Mouse (Mus musculus): ENCODE data around the gene Sox2.

The Sox2 gene

DNA sequence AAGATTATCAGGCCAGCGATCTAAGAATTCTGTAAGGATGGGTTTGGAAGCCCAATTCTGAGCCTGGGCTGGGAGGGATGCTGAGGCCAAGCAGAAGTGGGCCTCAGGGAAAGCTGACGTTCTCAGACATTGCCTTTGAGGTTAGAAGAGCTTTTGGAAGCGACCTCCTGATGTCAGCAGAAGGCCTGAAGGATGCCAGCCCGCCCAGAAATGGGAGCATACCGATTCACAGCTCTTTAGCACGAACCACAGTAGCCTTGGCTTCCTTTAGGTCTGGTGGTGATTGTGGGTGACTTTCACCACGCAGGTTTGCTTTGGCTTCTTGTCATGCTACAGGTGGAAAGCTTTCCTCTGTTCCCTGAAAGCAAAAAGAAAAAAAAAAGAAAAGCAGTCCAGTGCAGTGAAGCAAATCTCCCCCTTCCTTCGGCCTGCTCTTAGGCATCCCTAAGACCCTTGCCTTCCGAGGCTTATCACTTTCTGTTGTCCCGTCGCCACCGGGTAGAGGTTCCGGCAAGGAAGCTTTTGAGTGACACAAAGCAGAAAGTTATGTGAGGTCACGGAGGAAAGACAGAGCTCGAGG, 6.6 kb upstream of the Sox2 start:
- DNase-seq (ENCODE audit: low spot score): no peak

DNA sequence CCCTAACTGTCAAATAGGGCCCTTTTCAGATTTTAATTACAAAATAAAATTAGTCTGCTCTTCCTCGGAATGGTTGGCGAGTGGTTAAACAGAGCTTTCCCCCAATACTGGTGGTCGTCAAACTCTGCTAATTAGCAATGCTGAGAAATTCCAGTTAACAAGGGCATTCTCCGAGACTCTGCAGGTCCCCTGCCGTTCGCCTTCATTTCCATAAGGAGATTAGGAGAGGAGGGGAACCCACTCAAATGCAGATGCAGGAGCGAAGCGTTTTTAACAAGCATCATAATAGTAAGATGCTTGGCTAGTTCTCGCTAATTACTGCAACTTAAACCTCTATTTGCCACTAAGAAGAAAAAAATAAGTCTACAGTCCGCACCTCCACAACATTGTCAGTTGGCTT, 4.0 kb upstream of the Sox2 start:
- no peak for DNase-seq (ENCODE audit: low spot score)

DNA sequence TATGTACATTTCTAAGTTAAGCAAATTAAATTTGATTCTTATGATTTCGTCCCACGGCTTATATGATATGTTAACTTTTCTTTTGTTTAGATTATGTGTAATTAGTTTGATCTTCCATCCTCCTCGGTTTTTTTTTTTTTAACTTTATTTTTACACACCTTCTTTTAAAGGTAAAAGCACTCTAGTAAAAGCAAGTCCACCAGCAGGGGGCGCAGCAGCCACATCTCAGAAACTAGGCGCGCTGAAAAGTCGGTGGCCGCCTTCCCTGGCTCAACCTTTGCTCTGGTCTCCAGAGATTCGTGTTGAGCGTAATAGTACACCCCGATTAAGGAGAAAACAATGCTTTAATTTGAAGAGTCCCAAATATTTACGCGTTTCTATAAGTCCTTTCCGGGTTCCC, 2.5 kb upstream of the Sox2 start:
- peak; percentile 66 for DNase-seq (ENCODE audit: low spot score)

DNA sequence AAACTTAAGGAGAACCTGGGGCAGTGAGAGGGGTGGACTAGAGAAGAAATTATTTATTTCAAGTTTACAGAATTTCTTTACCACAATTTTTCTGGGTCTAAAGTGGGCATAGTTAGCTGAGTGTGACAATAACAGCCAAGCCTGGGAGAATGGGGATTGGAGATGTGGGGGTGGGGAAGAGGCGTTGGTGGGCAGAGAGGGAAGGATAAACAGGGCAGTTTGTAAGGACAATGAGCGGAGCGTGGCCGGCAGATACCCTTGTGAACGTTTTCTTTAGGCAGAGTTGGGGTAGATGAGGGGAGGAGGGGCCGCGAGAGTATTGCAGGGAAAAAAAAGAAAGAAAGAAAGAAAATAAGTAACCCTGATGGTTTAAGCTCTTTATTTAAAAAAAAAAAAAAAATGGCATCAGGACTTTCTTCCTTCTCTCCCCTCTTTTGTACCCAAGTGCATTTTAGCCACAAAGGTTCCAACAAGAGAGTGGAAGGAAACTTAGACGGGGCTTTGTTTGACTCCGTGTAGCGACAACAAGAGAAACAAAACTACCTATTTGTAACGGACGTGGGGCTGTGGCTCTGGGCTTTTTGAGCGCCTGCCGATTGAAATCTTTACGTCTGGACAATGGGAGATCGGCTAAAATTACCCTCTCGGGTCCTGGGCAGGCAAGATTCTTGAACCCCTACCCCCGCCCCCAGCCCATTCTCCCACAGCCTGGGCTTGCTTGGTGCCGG, 1.9 kb upstream of the Sox2 start:
- DNase-seq (ENCODE audit: low spot score): no peak

DNA sequence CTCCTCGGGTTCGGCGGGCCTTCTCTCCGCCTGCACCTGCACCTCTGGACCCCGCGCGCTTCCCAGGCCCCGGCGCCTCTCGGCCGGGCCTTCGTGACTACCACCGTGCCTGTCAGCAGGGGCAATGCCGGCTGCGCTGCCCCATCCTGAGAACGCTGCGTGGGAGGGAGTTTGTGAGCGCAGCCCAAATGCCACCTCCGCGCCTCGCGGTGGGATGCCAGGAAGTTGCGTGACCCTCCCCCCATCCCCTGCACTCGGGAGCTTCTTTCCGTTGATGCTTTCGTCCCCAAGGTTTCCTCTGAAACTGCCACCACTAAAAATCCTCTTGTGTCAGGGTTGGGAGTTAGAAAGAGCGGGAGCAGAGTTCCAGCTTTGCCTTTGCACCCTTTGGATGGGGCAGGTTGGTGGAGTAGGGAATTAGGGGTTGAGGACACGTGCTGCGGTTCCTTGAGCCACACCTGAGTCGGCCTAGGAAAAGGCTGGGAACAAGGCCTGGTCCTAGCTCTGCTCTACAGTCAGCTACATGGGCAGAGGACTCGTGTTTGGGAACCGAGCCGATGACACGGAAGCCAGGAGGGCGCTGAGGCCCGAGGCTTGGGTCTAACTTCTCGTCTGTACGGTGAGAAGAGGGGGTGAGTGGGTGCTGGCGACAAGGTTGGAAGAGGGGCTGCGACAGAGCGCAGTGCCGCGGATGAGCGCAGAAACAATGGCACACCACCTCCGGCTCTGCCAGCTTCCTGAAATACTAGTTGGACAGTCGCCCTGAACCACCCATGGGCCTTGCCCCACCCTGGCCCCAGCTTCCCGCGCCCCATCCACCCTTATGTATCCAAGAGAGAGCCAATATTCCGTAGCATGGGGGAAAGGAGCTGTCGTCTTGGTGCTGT, 1.1 kb upstream of the Sox2 start:
- no peak for DNase-seq (ENCODE audit: low spot score)

DNA sequence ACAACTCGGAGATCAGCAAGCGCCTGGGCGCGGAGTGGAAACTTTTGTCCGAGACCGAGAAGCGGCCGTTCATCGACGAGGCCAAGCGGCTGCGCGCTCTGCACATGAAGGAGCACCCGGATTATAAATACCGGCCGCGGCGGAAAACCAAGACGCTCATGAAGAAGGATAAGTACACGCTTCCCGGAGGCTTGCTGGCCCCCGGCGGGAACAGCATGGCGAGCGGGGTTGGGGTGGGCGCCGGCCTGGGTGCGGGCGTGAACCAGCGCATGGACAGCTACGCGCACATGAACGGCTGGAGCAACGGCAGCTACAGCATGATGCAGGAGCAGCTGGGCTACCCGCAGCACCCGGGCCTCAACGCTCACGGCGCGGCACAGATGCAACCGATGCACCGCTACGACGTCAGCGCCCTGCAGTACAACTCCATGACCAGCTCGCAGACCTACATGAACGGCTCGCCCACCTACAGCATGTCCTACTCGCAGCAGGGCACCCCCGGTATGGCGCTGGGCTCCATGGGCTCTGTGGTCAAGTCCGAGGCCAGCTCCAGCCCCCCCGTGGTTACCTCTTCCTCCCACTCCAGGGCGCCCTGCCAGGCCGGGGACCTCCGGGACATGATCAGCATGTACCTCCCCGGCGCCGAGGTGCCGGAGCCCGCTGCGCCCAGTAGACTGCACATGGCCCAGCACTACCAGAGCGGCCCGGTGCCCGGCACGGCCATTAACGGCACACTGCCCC, 586 bp downstream of the Sox2 start:
- DNase-seq (ENCODE audit: low spot score): no peak

DNA sequence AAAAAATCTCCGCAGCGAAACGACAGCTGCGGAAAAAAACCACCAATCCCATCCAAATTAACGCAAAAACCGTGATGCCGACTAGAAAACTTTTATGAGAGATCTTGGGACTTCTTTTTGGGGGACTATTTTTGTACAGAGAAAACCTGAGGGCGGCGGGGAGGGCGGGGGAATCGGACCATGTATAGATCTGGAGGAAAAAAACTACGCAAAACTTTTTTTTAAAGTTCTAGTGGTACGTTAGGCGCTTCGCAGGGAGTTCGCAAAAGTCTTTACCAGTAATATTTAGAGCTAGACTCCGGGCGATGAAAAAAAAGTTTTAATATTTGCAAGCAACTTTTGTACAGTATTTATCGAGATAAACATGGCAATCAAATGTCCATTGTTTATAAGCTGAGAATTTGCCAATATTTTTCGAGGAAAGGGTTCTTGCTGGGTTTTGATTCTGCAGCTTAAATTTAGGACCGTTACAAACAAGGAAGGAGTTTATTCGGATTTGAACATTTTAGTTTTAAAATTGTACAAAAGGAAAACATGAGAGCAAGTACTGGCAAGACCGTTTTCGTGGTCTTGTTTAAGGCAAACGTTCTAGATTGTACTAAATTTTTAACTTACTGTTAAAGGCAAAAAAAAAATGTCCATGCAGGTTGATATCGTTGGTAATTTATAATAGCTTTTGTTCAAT, 1.4 kb downstream of the Sox2 start:
- no peak for DNase-seq (ENCODE audit: low spot score)

DNA sequence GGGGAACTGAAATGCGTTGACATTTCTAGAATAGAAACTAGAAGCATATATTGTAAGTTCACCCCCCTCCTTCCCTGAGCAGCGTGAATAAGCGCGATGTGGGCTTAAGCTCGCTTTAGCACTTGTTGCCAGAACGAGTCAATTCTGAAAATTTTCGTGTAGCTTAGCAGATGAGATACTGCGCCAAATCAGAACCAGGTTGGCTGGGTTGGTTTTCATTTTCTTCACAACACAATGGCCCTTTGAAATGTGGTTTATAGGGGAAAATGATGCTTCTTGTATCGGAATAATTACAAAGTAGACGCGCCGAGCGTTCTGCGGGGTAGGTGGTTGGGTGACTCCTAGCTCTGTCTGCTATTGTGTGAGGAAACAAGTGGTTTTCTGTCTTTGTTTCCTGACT, 2.4 kb downstream of the Sox2 start:
- no peak for DNase-seq (ENCODE audit: low spot score)

DNA sequence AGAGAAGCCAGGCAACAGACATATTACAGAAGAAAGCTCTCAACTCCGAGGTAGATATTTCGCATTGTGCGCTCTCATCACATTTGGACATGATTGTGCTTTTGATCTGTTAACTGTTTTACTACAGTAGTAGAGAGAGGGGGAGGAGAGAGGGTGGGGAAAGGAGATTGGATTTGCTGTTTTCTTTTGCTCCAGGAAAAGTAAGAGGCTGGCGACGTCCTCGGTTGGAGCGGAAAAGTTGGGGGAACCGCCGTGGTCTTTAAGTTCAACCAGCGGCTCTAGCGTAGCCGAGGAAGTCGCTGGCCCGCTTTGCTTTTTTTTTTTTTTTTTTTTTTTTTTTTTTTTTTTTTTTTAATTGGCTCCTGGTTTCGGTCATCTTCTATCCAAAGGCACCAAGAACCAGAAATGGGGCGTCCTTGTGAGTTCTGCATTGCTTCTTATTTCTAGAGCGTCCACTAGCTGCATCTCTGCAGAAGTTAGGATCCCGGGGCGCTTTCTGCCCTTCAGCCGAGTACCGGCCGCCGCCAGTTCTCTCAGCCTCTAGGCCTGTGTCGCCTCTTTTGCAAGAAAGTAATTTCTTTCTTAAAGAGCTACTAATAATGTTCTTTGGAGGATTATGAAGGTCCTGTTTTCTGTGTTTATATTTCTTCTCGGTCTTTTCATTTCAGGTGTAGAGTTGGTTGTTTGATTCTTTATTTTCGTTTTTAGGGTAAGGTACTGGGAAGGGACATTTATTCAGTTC, 3.2 kb downstream of the Sox2 start:
- DNase-seq (ENCODE audit: low spot score): no peak

DNA sequence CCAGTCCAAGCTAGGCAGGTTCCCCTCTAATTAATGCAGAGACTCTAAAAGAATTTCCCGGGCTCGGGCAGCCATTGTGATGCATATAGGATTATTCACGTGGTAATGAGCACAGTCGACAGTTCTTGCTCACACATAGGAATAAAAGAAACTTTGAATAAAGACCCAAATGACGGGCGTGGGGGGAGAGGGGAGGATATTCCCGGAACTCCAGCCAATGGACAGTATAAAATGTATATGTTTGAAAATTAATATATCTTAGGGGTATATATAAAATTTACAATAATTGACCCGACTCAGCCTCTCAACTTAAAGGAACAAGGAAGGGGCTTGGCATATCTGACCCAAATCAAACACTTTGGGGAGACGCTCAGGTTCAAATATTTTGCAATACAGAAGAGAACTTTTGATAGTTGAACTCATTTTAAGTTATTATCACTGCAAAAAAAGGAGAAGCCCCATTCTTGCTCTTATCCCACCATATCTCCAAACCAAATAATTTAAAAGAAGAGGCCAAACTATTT, 3.8 kb downstream of the Sox2 start:
- DNase-seq (ENCODE audit: low spot score): no peak

DNA sequence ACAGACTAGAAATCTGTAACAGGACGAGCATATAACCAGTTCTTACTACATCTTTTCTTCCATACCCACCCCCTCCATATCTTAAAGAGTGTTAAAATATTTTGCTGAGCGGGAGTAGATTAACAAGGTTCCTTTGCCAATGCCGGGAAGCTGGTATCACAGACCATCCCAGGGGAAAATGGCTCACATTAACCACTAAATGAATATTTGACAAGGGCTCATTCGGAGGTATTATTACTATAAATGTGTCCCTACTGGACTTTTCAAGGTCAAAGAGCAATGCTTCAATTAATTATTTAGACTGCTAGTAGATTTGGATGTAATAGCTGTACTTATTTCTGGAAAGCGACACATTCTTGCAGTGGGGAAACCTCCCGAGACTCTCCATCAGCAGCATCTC, 4.6 kb downstream of the Sox2 start:
- DNase-seq (ENCODE audit: low spot score): no peak

DNA sequence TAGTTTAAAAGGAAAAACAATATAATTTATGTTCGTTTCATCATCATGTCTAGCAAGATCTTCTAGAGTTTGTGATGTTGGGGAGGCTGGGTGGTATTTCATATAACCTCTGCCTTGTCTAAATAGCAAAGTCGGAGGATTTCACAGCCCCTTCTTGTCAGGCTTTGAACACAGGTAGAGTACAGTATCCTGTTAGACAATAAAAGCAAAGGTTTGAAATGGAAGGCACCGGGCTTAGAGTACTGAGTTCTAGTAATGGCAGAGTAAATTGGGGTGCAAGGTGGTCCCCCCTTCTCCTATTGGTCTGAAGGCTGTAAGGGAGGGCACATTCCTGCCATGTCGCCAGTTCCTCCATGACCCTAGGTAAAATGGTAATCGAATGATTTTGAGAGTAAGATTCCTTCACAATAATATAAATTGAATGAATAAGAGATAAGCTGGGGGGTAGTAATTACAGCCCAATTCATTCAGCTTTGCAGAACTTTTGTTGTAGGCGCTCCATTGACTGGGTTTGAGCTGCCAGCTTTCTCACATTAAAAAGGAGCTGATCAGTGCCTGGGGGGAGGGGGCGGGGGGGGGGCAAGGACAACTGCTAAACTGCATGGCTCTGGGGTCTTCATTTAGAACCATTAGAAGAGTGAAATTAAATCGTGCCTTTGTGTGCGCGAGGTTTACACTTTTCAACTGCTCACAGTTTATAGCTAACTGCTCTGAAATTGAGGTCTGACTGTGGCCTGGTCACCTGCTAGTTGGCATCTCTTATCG, 5.3 kb downstream of the Sox2 start:
- DNase-seq (ENCODE audit: low spot score): no peak

DNA sequence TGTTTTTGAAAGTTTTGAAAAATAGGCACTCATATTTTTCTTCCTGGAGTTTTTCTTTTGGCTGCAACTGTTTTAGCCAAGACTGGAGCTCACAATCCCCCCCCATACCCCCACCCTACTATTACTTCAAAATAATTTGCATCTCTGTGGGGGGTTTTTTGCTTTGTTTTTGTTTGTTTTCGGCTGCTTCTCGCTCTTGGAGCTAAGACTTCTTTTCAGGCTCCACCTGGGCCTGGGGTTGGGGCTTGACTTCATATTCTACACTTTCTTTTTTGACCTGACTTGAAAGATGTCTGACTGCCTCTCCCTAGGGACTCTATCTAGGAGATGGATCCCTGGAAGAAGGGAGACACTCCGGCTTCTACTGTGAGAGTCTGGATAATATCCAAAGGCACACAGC, 5.9 kb downstream of the Sox2 start:
- DNase-seq (ENCODE audit: low spot score): no peak

DNA sequence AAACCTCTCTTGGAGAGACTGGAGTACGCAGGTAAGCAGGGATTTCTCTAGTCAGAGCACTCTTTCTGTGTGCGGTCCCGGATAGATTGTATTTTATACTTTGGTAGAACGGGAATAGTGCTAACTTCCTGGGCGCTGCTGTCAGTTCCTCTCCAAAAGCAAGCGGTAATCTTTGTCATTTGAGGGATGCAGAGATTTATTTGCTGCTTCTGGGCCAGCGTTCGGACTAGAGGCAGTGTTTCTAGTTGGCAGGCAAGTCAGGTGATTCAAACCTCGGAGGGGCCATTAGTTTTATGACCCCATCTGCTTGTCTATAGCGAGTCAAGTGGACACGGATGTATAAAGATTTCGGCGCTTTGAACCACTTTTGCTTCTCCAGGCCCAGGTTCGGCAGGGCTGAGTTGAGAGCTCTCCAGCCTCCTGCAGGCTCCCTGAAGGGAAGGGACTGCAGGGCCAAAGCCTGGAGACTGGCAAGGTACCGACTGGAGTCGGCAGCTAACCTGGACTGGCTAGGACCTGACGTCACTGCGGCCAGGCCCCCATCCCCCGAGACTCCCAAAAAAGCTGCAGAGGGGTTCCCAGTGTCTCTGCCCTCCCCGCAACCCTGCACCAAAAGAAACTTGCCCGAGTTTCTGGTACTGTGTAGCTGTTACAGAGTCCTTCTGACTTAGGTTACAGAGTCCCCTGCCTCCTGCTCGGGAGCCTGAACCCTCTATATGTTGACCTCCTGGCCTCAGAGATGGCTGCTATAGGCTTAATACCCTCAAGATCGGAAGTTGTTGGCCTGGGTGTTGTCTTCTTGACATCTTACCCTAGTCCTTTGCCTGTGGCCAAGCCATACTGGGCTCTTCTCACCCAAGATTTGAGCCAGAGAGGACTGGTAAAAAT, 6.9 kb downstream of the Sox2 start:
- DNase-seq (ENCODE audit: low spot score): no peak

DNA sequence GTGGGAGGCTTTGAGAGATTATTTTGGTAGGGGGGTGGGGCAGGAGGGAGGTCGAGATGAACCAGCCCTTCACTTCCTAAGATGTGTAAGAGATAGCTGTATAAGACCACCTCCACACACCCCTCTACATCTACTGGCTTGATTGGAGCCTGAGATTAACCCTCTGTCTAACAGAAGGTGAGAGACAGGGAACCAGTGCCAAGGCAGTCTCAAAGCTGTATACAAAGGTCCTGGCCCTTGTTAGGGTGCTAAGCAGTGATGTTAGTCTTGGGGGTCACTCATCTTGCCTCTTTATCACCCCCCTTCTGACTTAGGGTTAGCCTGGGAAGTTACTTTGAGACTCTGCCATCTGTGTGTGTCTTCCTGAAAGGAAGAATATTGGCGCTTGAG, 7.5 kb downstream of the Sox2 start:
- no peak for DNase-seq (ENCODE audit: low spot score)

DNA sequence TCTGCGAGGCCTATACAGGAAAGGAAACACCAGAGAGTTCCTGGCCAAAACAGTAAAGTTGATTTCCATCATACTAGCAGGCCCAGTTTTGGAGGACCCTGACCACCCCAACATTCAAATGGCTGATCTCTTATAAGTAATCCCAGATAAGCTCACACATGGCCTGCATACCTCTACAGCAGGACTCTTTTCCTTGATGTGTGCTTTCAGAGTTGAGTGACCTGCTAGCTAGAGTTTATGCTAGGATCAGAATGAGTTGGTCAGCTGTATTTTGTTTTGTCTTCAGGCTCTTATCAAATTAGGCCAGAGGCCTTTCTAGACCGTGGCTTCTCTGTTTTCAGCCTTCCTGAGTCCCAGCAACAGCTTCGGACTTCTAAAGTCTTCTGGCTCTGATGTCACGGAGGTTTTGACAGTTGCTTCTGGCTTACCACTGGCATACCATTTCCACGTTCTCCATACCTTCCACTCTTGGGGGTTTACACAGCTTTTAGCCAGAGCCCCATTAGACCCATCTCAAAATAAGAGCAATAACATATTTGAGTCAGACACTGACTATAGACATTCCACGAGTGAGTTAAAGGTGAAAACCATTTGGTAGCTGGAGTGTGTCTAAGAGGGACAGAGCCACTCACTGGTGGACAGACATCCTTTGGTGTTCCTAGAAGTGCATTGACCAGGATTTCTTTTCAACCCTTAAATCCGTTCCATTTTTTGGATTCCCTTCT, 8.2 kb downstream of the Sox2 start:
- DNase-seq (ENCODE audit: low spot score): no peak

DNA sequence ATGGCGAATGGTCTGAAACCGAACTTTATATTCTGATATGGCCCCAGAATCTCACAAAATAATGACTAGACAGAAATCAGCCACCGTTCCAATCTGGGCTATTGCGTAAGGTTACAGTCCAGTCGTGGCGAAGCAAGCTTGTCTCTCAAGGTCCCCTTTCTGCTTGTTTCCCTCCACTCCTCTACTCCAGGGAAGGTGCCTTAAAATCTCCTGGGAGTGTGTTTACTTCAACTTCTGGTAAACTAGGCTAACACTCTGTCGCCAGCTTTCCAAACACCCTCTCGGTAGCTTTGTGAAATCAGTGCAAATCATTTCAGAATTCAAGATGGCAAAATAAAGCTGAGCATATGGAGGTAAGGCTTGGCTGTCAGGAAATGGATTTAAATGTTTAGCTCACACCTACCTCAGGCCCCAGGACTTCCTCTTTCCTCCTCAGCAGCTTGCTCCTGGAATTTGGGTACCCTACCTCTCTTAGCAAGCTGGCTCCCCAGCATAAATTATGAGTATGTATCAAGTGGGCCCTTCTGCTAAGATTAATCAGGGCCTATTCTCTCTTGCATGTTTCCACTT, 8.8 kb downstream of the Sox2 start:
- DNase-seq (ENCODE audit: low spot score): no peak

DNA sequence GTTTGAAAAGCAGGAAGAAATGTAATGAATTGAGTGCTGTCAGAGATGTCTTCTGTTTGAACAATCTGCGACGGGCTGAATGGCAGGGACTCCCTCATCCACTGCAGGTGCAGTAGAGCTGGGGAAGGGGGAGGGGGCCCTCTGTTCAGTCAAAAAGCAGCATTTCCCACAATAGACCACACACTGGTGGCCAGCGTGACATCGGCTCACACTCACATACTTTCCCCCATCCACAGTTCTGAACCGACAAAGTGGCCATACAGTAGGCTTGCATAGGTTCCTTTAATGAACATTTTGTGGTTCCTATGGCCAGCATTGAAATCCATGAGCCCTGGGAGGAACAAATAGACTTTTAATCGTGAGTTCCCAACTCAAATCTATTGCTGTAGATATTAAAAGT, 9.7 kb downstream of the Sox2 start:
- no peak for DNase-seq (ENCODE audit: low spot score)

Measured in urinary bladder, postnatal 10 days (tissue).